Mouse (Mus musculus) brain, adult 10 weeks (tissue): ENCODE results near the gene Lama1. TPM values are rescaled to one million over a fixed set of nuclear protein-coding genes. Genes with fewer than 3 reads are reported as not detected.

Experiments
- polyA plus RNA-seq: library from polyadenylated mRNA; stranded (reverse); fragments of 350-450 nt; fragmentation: Illumina TruSeq; extraction: RNeasy Lipid Tissue Mini Kit (QIAGEN cat#74804); gene quantifications from one replicate; pipeline ENCODE4 v1.2.3, GENCODE M21; 2015; ENCODE audit warnings: low read depth, low replicate concordance

Gene Lama1
- polyA plus RNA-seq = 1.1 TPM

GRCm38 (mm10) chr17:67696694-67697386, at the start of gene Lama1:
Gene Lama1 (plus strand): TSS chr17:67697259.

Other genes starting within 250 kb of the Lama1 start
- not detected for gene Lrrc30, start 64.5 kb upstream of the Lama1 start, polyA plus RNA-seq